Mouse (Mus musculus): ENCODE measurements around the gene Cdk15. TPM values are rescaled to one million over a fixed set of nuclear protein-coding genes. Genes with fewer than 3 reads are reported as not detected.

Gene Cdk15
- polyA plus RNA-seq, 2 experiments = not detected

DNA sequence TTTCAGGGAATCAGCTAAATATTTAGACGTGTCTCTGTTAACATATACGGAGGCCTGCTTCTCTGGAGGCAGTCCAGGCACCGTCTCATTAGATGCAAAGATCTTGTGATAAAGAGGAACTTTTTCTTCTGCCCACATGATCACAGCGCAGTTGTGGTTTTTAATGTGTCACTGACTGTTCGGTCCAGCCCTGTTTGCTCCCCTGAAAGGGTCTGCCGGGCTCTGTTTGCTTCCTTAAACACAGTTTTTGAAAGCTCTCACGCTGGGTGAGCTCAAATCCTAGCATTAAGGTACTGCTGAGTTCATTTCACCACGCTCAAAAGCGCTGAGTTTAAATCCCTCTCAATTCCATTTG, 59.3 kb downstream of the Cdk15 start:
- WGBS (ENCODE audit: insufficient replicate concordance) = 8% methylated on average over 9 of the region's 9 CpGs
- H3K36me3 ChIP-seq (replicated peaks; ENCODE audit: control insufficient read depth, insufficient read depth, low read depth) = no peaks in the 10 kb centered on the region
- ATAC-seq (ENCODE audit: insufficient read depth) = no peak
- H3K27me3 ChIP-seq (ENCODE audit: control insufficient read depth, insufficient read depth, low read length) = no peaks in the 10 kb centered on the region
- H3K4me3 ChIP-seq (ENCODE audit: insufficient read depth in 1 of 2, low read depth in 2 of 2, low read length in 2 of 2) = no peak overlapping the region
- H3K27ac ChIP-seq = no peak overlapping the region
- no peak overlapping the region for H3K9ac ChIP-seq (replicated peaks)
- peak in 1 of 3 experiments; percentile 10 for DNase-seq (ENCODE audit: low read depth in 3 of 3, low spot score in 3 of 3)
- no peak for TF ChIP-seq CTCF (IDR thresholded peaks at IDR 0.05; ENCODE audit: low read depth)
- no peak for TF ChIP-seq EP300 (IDR thresholded peaks at IDR 0.05; ENCODE audit: low read depth)
- no peaks in the 10 kb centered on the region for H3K9me3 ChIP-seq (ENCODE audit: control insufficient read depth, low read length)
- H3K4me1 ChIP-seq (replicated peaks; ENCODE audit: control insufficient read depth in 2 of 2, insufficient read depth in 2 of 2, low read length in 1 of 2) = peaks cover 0 to 14% of the 10 kb centered on the region in 2 experiments; a peak in 2 of 4 replicates
- H3K4me2 ChIP-seq (ENCODE audit: low read depth) = no peak overlapping the region; the same call in 1 of the 2 replicates

DNA sequence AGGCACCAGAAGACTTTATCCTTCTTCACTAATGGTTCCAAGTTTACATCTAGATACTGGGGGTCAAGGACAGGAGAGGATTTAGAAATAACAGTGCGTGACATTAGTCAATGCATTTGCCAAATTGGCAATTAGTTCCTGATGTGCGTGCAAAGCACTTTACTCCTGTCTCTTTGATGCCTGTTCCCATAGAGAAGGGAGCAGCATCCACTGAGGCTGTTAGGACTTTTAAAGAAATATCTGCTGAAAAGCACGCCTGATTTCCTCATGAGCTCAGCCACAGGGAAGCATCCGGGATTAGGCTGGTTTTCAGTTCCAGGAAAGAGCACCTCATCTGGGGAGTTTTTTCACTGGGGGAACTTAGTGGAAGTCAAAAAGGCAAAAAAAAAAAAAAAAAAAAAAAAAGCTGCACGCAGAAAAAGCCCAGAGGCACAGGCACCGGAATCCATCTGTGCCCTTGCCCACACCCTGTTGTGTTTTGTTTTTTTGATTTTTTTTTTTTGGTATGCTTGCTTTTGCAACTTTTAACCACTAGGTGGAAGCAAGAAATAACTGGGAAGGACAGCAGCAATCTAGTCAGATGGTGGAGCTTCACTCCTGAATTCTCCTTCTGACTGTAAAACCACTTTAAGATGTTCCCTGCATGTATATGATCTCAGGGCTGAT, 59.8 kb downstream of the Cdk15 start:
- DNase-seq (ENCODE audit: low read depth in 3 of 3, low spot score in 3 of 3) = peak; percentile 18 to 41 (median 33)
- WGBS (ENCODE audit: insufficient replicate concordance) = 16% methylated on average over 6 of the region's 6 CpGs
- no peak for ATAC-seq (ENCODE audit: insufficient read depth)
- Histone ChIP-seq H3K9me3 (ENCODE audit: control insufficient read depth, low read length) (no peaks in the 10 kb centered on the region), H3K4me3 (ENCODE audit: insufficient read depth in 1 of 2, low read depth in 2 of 2, low read length in 2 of 2) (no peak overlapping the region), H3K9ac (replicated peaks) (no peak overlapping the region), H3K36me3 (replicated peaks; ENCODE audit: control insufficient read depth, insufficient read depth, low read depth) (no peaks in the 10 kb centered on the region), H3K27me3 (ENCODE audit: control insufficient read depth, insufficient read depth, low read length) (no peaks in the 10 kb centered on the region), H3K4me1 (replicated peaks; ENCODE audit: control insufficient read depth in 2 of 2, insufficient read depth in 2 of 2, low read length in 1 of 2) (peaks cover 0 to 19% of the 10 kb centered on the region in 2 experiments; a peak in 2 of 4 replicates), H3K4me2 (ENCODE audit: low read depth) (peak overlapping the region; percentile 34), H3K27ac (no peak overlapping the region)
- no peak for TF ChIP-seq EP300 (IDR thresholded peaks at IDR 0.05; ENCODE audit: low read depth)
- TF ChIP-seq CTCF (IDR thresholded peaks at IDR 0.05; ENCODE audit: low read depth) = peak; percentile 56; the same call in 1 of the 2 replicates

DNA sequence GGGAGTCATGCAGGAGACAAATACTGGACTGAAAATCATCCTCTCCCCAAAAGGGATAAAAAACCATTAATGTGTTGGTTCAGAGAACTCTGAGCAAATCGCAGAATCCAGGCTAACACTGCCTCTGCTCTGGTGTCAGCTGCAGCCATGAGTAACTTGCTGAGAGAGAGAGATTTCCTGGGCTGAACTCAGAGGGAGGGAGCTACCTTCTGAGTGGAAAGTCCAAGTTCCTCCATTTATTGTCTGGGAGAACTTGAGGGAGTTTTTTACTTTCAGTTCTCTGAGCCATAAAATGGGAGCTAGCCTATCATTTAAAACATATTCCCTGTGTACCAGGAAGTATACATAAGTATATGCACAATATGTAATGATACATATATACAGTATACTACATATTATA, 60.7 kb downstream of the Cdk15 start:
- Histone ChIP-seq H3K36me3 (replicated peaks; ENCODE audit: control insufficient read depth, insufficient read depth, low read depth) (no peaks in the 10 kb centered on the region), H3K4me2 (ENCODE audit: low read depth) (no peak overlapping the region), H3K4me3 (ENCODE audit: insufficient read depth in 1 of 2, low read depth in 2 of 2, low read length in 2 of 2) (no peak overlapping the region), H3K9me3 (ENCODE audit: control insufficient read depth, low read length) (no peaks in the 10 kb centered on the region), H3K27me3 (ENCODE audit: control insufficient read depth, insufficient read depth, low read length) (no peaks in the 10 kb centered on the region), H3K4me1 (replicated peaks; ENCODE audit: control insufficient read depth in 2 of 2, insufficient read depth in 2 of 2, low read length in 1 of 2) (peaks cover 0 to 19% of the 10 kb centered on the region in 2 experiments; a peak in 2 of 4 replicates), H3K9ac (replicated peaks) (no peak overlapping the region), H3K27ac (no peak overlapping the region)
- WGBS (ENCODE audit: insufficient replicate concordance) = 61% methylated on average over 1 of the region's 1 CpGs
- DNase-seq (ENCODE audit: low read depth in 3 of 3, low spot score in 3 of 3) = no peak
- TF ChIP-seq CTCF (IDR thresholded peaks at IDR 0.05; ENCODE audit: low read depth) = no peak
- no peak for TF ChIP-seq EP300 (IDR thresholded peaks at IDR 0.05; ENCODE audit: low read depth)
- ATAC-seq (ENCODE audit: insufficient read depth) = no peak

DNA sequence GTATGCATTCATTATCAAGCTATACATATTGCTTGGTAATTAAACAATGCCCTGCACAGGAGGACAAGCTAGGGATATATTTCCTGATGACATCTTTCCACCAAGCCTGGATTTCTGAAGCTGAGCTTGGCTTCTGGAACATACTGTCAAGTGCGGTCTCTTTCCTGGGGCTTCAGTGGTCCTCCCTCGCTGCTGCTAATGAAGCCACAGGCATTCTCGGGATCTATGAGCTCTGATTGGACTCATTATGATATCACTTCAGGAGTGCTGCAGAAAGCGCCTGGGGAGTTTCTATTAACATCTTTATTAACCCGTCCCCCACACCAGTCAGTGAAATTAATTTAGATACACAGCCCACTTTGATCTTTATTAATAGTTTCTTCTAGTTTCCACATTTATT, 62.2 kb downstream of the Cdk15 start:
- ATAC-seq (ENCODE audit: insufficient read depth) (no peak), DNase-seq (ENCODE audit: low read depth in 3 of 3, low spot score in 3 of 3) (no peak)
- no peak overlapping the region for H3K9ac ChIP-seq (replicated peaks)
- no peak overlapping the region for H3K27ac ChIP-seq
- no peaks in the 10 kb centered on the region for H3K27me3 ChIP-seq (ENCODE audit: control insufficient read depth, insufficient read depth, low read length)
- WGBS (ENCODE audit: insufficient replicate concordance) = 69% methylated on average over 5 of the region's 5 CpGs
- no peak overlapping the region for H3K4me3 ChIP-seq (ENCODE audit: insufficient read depth in 1 of 2, low read depth in 2 of 2, low read length in 2 of 2)
- H3K4me2 ChIP-seq (ENCODE audit: low read depth) = no peak overlapping the region
- peaks cover 0 to 21% of the 10 kb centered on the region in 2 experiments; a peak in 2 of 4 replicates for H3K4me1 ChIP-seq (replicated peaks; ENCODE audit: control insufficient read depth in 2 of 2, insufficient read depth in 2 of 2, low read length in 1 of 2)
- TF ChIP-seq EP300 (IDR thresholded peaks at IDR 0.05; ENCODE audit: low read depth) (no peak), CTCF (IDR thresholded peaks at IDR 0.05; ENCODE audit: low read depth) (no peak)
- no peaks in the 10 kb centered on the region for H3K36me3 ChIP-seq (replicated peaks; ENCODE audit: control insufficient read depth, insufficient read depth, low read depth)
- no peaks in the 10 kb centered on the region for H3K9me3 ChIP-seq (ENCODE audit: control insufficient read depth, low read length)

DNA sequence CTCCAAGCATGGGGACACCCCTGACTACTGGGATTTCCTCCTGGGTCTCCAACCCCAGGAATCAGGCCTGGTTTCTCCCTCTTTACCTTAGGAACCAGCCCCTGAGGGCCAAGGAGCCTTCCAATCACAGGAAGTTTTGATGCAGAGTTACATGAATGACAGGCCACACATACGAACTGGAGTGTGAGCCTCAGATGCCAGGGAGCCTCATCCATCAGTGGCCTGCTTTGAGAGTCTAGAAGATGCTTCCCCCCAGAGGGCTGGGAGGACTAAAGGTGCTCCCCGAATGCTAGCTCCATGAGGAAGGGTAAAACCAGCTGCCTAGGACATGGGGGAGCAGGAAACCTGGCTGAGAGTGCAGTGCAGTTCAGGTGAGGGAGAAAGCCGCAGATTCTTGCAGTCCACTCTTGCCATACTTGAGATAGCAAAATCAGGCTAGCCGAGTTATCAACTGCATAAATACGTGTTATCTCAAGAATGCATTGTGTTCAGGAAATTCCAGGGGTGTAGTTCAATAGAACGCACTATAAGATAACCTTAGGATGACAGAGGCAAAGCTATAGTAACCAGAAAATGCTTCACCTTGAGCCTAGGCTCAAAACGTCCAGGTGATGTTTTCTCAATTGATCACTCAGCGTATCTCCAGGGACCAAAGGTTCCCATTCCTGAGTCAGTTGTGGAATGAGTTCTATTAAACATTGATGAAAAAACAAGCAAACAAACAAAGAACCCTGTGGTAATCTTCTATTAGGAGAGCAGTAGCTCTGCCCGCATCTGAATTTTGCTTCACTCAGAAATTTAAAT, 64.6 kb downstream of the Cdk15 start:
- ATAC-seq (ENCODE audit: insufficient read depth) (no peak), DNase-seq (ENCODE audit: low read depth in 3 of 3, low spot score in 3 of 3) (peak in 1 of 3 experiments; percentile 4)
- Histone ChIP-seq H3K4me3 (ENCODE audit: insufficient read depth in 1 of 2, low read depth in 2 of 2, low read length in 2 of 2) (no peak overlapping the region), H3K9ac (replicated peaks) (no peak overlapping the region), H3K27ac (no peak overlapping the region), H3K27me3 (ENCODE audit: control insufficient read depth, insufficient read depth, low read length) (no peaks in the 10 kb centered on the region), H3K36me3 (replicated peaks; ENCODE audit: control insufficient read depth, insufficient read depth, low read depth) (no peaks in the 10 kb centered on the region), H3K4me2 (ENCODE audit: low read depth) (no peak overlapping the region), H3K4me1 (replicated peaks; ENCODE audit: control insufficient read depth in 2 of 2, insufficient read depth in 2 of 2, low read length in 1 of 2) (peaks cover 0 to 14% of the 10 kb centered on the region in 2 experiments; a peak in 2 of 4 replicates), H3K9me3 (ENCODE audit: control insufficient read depth, low read length) (no peaks in the 10 kb centered on the region)
- TF ChIP-seq CTCF (IDR thresholded peaks at IDR 0.05; ENCODE audit: low read depth) (no peak), EP300 (IDR thresholded peaks at IDR 0.05; ENCODE audit: low read depth) (no peak)
- 24% methylated on average over 9 of the region's 9 CpGs for WGBS (ENCODE audit: insufficient replicate concordance)
